Mouse (Mus musculus) myocyte (in vitro differentiated cells): Measurements from ENCODE around the gene Fkrp.

Experiments used
- MAX ChIP-seq: IDR thresholded peaks from one replicate; pipeline ENCODE4 v1.6.1; 2011; ENCODE audit warnings: low read depth, mild to moderate bottlenecking, control low read depth
- MYOD1 ChIP-seq, 3 experiments: IDR thresholded peaks; one replicate each; pipeline ENCODE4 v1.6.1; 2011; ENCODE audit warnings: control low read depth in 2 of 3, low read depth in 2 of 3, mild to moderate bottlenecking in 2 of 3, moderate library complexity in 1 of 3; ENCODE audit not compliant: insufficient read length in 2 of 3, control insufficient read depth in 1 of 3
- MYOG ChIP-seq, 3 experiments: IDR thresholded peaks; one replicate each; pipeline ENCODE4 v1.6.1; 2011; ENCODE audit warnings: control low read depth in 2 of 3, low read depth in 2 of 3, mild to moderate bottlenecking in 2 of 3; ENCODE audit not compliant: insufficient read length in 2 of 3, control insufficient read depth in 1 of 3, insufficient read depth in 1 of 3
- POLR2A ChIP-seq: IDR thresholded peaks from one replicate; pipeline ENCODE4 v1.6.1; 2011; ENCODE audit warnings: low read depth, mild to moderate bottlenecking, control low read depth, moderate library complexity; ENCODE audit not compliant: insufficient read length
- POLR2AphosphoS2 ChIP-seq: IDR thresholded peaks from one replicate; pipeline ENCODE4 v1.6.1; 2011; ENCODE audit warnings: low read depth, control low read depth; ENCODE audit not compliant: insufficient read length
- TCF12 ChIP-seq: IDR thresholded peaks from one replicate; pipeline ENCODE4 v1.6.1; 2011; ENCODE audit warnings: mild to moderate bottlenecking, control low read depth; ENCODE audit not compliant: poor library complexity, insufficient read depth, severe bottlenecking
- USF1 ChIP-seq: IDR thresholded peaks from one replicate; pipeline ENCODE4 v1.6.1; 2011; ENCODE audit warnings: low read depth, mild to moderate bottlenecking, control low read depth, moderate library complexity

DNA sequence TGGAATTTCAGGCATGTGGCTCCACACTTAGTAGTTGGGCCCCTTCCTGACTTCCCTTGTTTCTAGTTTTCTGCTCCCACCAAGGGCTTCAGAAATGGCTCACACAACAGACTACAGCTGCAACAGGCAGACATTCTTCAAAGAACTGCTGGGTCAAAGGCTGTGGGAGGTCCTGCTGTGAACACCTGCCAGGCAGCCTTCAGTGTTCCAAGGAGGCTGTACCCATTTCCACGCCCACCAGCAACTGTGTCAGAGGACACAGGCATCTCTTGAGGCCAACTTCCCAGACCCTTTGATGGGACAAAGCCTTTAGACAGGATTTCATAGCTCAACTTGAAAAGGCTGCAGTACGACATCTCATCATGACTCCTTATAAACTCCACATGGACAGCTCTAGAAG, 50.1 kb downstream of the Fkrp start:
- TF ChIP-seq POLR2A (no peak), USF1 (no peak), MYOD1 (IDR thresholded peaks at IDR 0.05; ENCODE audit: control insufficient read depth in 1 of 3, insufficient read length in 2 of 3, low read depth in 2 of 3) (peak in 2 of 3 experiments; percentile 44), POLR2AphosphoS2 (no peak), MAX (no peak), TCF12 (no peak), MYOG (IDR thresholded peaks at IDR 0.05; ENCODE audit: control insufficient read depth in 1 of 3, insufficient read depth in 1 of 3, insufficient read length in 2 of 3, low read depth in 2 of 3) (peak in 1 of 3 experiments; percentile 60)
